Mouse (Mus musculus): ENCODE data around the gene Syn2. TPM values are rescaled to one million over a fixed set of nuclear protein-coding genes. Genes with fewer than 3 reads are reported as not detected.

The Syn2 gene
- polyA plus RNA-seq, 1 experiment from 2014 or later: 1.3 TPM

DNA sequence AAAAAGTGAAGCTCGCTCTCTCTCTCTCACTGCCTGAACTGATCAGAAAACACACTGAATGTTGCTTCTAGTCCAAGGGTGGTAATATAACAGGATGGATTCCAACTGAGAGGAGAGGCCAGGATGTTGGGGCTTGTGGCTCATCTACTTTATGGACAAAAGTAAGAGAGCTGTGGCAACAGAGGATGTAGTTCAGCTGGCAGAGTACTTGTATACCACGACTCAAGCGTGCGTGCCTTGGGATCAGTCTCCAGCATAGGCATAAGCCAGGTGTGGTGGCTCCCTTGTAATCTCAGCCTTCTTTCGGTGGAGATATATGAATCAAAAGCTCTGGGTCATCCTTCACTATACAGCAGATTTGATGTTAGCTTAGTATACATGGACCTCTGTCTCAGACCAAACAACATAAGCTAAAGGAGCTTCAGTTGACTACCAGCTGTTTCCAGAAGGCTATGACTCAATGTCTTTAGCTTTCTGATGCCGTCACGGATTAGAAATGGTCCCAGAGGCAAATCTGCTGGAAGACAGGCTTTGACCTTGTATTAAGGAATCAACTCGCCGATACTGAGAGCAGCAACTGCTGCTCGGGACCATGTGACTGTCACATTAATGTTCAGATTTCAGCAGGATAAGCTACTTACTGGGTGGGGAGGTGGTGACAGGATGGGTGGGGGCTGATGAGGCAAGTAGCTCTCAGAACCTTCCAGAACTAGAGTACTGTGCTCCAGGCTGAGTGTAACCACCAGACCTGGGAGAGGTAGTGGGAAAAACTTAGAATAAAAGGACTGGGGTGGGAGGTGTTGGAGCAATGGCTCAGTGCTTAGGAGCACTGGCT lies 134.1 kb downstream of the Syn2 start:
- Histone ChIP-seq H3K9me3 (replicated peaks) (no peaks in the 10 kb centered on the region), H3K4me3 (no peak overlapping the region), H3K27ac (replicated peaks) (no peak overlapping the region), H3K27me3 (ENCODE audit: low read depth, poor library complexity, severe bottlenecking) (no peaks in the 10 kb centered on the region), H3K4me1 (peaks cover 16% of the 10 kb centered on the region), H3K36me3 (no peaks in the 10 kb centered on the region)
- no peak for DNase-seq (ENCODE audit: low spot score)
- whole genome bisulfite sequencing: 86% methylated on average over 10 of the region's 10 CpGs

DNA sequence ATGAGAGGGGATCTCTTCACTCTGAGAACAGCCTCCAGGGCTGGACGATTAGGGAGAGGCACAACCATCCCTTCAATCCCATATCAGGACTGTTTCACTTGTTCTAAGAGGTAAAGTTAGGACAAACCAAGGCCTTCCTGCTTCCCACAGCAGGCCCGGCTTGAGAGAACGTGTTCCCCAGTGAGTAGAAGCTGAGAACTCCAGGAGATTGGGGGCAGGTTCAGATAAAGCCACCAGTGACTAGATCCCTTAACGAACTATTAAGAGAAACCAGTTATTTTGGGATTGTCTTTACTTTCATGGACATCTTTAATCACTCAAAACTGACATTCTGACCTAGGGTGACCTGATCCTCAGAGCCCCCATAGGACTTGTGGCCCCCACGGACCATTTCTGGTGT lies 134.9 kb downstream of the Syn2 start:
- WGBS: 70% methylated on average over 5 of the region's 5 CpGs
- no peak for DNase-seq (ENCODE audit: low spot score)
- H3K4me3 ChIP-seq: no peak overlapping the region
- H3K27ac ChIP-seq (replicated peaks): no peak overlapping the region
- no peaks in the 10 kb centered on the region for H3K36me3 ChIP-seq
- H3K4me1 ChIP-seq: peaks cover 16% of the 10 kb centered on the region
- no peaks in the 10 kb centered on the region for H3K27me3 ChIP-seq (ENCODE audit: low read depth, poor library complexity, severe bottlenecking)
- no peaks in the 10 kb centered on the region for H3K9me3 ChIP-seq (replicated peaks)

DNA sequence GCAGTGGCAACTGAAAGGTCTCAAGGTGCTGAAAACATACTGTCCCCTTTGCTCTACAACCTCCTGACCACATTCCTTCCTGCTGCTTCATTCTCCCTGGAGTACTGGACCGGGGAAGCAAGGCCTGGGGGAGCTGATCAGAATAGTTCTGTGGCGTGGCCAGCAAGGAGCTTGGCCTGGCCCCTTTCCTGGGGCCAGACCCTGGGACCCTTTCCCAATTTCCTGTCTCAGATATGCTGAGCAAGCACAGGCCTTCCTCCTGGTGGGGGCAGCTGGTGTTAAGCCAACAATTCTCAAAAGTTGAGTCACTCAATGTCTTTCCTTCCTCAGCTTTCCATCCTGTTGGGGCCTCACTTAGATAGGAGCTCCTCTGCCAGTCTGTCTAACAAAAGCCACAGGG lies 135.4 kb downstream of the Syn2 start:
- Histone ChIP-seq H3K4me3 (no peak overlapping the region), H3K4me1 (peaks cover 16% of the 10 kb centered on the region), H3K36me3 (no peaks in the 10 kb centered on the region), H3K9me3 (replicated peaks) (no peaks in the 10 kb centered on the region), H3K27me3 (ENCODE audit: low read depth, poor library complexity, severe bottlenecking) (no peaks in the 10 kb centered on the region), H3K27ac (replicated peaks) (no peak overlapping the region)
- DNase-seq (ENCODE audit: low spot score): no peak
- 74% methylated on average over 2 of the region's 2 CpGs for WGBS

DNA sequence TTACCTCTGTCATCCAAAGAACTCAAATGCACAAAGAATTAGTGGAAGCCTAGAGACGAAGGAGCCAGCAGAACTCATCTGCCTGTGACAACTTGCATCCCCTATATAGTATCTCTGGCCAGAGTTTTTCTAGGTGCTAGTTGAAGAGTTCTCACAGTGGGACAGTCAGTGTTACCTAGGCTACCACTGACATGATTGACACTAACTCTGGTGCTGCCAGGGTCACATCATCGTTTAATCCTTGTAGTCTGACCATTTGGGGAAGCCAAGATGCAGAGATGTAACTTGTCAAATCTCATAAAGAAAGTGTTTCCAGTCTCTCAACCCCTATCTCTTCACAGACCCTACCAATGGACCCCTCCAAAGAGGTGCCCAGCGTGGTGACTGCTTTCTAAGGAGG lies 136.6 kb downstream of the Syn2 start:
- H3K27me3 ChIP-seq (ENCODE audit: low read depth, poor library complexity, severe bottlenecking): no peaks in the 10 kb centered on the region
- no peak overlapping the region for H3K4me3 ChIP-seq
- no peaks in the 10 kb centered on the region for H3K36me3 ChIP-seq
- WGBS: 86% methylated on average over 3 of the region's 3 CpGs
- no peak overlapping the region for H3K27ac ChIP-seq (replicated peaks)
- no peaks in the 10 kb centered on the region for H3K9me3 ChIP-seq (replicated peaks)
- no peak for DNase-seq (ENCODE audit: low spot score)
- H3K4me1 ChIP-seq: peaks cover 16% of the 10 kb centered on the region

DNA sequence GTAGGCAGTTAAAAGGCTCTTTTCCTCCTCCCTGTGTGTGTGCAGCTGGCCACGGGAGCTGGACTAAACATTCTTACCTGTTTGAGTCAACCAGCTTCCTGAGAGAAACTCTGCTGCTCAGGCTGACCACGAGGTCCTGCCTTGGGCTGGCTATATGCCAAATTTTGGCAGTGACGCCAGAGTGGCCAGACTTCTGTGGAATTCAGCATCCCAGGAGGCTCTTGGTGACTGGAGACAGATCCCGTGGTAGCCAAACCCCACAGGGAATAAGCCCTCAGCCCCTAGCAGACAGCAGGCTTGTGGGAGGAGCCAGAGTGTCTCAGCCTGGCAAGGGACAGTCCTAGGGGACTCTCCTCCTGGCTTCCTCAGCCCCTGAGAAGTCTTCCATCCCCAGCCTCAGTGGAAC lies 137.2 kb downstream of the Syn2 start:
- Histone ChIP-seq H3K4me1 (peaks cover 16% of the 10 kb centered on the region), H3K27me3 (ENCODE audit: low read depth, poor library complexity, severe bottlenecking) (no peaks in the 10 kb centered on the region), H3K4me3 (no peak overlapping the region), H3K9me3 (replicated peaks) (no peaks in the 10 kb centered on the region), H3K36me3 (no peaks in the 10 kb centered on the region), H3K27ac (replicated peaks) (no peak overlapping the region)
- WGBS: 38% methylated on average over 4 of the region's 4 CpGs
- DNase-seq (ENCODE audit: low spot score): no peak

DNA sequence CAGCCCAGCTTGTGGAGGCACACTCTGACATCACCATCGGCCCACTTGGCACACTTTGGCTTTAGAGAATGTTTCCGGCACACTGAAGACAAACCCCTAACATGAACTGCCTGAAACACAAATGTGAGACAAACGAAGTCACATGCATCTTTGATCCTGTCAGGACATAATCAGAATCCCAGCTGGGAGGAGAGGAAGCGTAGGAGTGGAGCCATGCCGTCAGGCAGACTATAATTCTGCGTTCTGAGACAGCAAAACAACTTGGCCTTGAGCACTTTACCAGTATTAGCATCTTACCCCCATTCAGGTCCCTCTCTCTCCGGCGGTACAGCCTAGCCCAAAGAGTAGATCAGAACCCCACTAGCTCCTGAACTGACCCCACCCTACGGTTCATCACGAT lies 138.6 kb downstream of the Syn2 start:
- no peak overlapping the region for H3K4me3 ChIP-seq
- no peaks in the 10 kb centered on the region for H3K27me3 ChIP-seq (ENCODE audit: low read depth, poor library complexity, severe bottlenecking)
- H3K4me1 ChIP-seq: peaks cover 16% of the 10 kb centered on the region
- 88% methylated on average over 10 of the region's 10 CpGs for WGBS
- H3K9me3 ChIP-seq (replicated peaks): no peaks in the 10 kb centered on the region
- DNase-seq (ENCODE audit: low spot score): no peak
- H3K36me3 ChIP-seq: no peaks in the 10 kb centered on the region
- no peak overlapping the region for H3K27ac ChIP-seq (replicated peaks)

DNA sequence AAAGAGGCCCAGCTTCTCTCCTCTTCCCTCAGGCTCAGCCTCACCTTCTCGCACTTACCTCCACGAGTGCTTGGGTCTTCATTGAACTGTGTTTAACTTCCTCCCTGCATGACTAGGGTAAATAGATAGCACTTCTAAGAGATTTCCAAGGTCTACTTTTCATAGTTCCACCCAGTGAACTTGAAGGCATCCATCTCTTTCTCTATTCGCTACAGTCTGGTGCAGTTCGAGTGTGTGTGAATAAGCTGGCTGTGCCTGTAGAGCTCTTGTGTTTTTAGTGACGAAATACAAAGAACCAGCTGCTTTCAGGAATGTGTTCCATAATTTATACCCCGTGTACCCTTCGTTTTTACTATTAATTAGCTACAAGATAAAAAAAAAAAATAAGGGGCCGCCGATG lies 140.0 kb downstream of the Syn2 start:
- Histone ChIP-seq H3K4me3 (no peak overlapping the region), H3K9me3 (replicated peaks) (no peaks in the 10 kb centered on the region), H3K4me1 (peaks cover 16% of the 10 kb centered on the region), H3K27me3 (ENCODE audit: low read depth, poor library complexity, severe bottlenecking) (no peaks in the 10 kb centered on the region), H3K27ac (replicated peaks) (no peak overlapping the region), H3K36me3 (no peaks in the 10 kb centered on the region)
- no peak for DNase-seq (ENCODE audit: low spot score)
- 87% methylated on average over 9 of the region's 9 CpGs for WGBS

DNA sequence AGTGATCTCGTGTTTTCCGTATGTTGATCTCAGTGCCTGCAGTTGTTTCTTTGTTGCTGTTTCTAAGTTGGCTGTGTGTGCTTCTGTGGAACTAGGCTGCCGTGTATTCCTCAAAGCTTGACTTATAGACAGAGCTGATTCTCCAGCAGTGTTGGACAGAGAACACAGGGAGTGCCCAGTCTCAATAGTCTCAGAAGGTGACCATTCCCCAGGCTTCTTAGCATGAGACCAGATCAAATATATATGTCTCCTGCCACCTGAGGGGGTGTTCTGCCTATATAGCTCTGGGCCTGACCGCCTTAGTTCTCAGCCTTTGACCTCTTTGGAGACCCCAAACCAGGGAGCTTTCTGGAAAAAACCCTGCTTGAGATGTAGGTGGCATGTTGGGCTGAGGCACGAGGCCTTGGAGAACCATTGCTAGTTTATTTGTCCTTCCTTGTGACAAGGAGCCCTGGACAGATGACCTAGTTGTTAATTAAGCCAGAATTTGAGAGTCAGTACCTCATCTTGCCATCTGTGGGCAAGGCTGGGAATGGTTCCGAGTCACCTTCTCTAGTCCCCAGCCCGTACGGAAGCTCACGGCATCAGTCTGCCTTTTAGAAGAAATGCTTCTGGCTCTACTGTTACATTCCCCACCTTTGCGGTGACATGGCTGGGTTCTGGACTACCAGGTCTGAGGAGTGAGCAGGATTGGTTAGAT lies 140.6 kb downstream of the Syn2 start:
- no peak overlapping the region for H3K4me3 ChIP-seq
- no peak for DNase-seq (ENCODE audit: low spot score)
- 91% methylated on average over 10 of the region's 10 CpGs for WGBS

DNA sequence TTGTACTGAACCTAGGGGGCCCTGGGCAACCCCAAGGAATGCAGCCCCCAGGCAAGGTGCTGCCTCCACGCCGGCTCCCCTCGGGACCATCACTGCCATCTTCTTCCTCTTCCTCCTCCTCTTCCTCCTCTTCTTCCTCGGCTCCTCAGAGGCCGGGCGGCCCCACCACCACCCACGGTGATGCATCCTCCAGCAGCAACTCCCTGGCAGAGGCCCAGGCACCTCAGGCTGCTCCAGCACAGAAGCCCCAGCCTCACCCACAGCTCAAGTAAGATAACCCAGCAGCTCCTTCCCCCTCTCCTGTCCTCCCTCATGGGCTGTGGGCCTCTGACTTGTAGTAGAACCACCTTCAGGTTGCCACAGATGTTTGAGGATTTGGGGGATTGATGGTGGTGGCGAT lies 143.4 kb downstream of the Syn2 start:
- Histone ChIP-seq H3K36me3 (no peaks in the 10 kb centered on the region), H3K9me3 (replicated peaks) (no peaks in the 10 kb centered on the region), H3K27ac (replicated peaks) (no peak overlapping the region), H3K27me3 (ENCODE audit: low read depth, poor library complexity, severe bottlenecking) (no peaks in the 10 kb centered on the region), H3K4me1 (no peaks in the 10 kb centered on the region), H3K4me3 (no peak overlapping the region)
- DNase-seq (ENCODE audit: low spot score): no peak
- WGBS: 76% methylated on average over 8 of the region's 8 CpGs

More for the DNA sequence above, 140.6 kb downstream of the Syn2 start:
- Histone ChIP-seq H3K9me3 (replicated peaks) (no peaks in the 10 kb centered on the region), H3K36me3 (no peaks in the 10 kb centered on the region), H3K27ac (replicated peaks) (no peak overlapping the region), H3K4me1 (peaks cover 16% of the 10 kb centered on the region), H3K27me3 (ENCODE audit: low read depth, poor library complexity, severe bottlenecking) (no peaks in the 10 kb centered on the region)

DNA sequence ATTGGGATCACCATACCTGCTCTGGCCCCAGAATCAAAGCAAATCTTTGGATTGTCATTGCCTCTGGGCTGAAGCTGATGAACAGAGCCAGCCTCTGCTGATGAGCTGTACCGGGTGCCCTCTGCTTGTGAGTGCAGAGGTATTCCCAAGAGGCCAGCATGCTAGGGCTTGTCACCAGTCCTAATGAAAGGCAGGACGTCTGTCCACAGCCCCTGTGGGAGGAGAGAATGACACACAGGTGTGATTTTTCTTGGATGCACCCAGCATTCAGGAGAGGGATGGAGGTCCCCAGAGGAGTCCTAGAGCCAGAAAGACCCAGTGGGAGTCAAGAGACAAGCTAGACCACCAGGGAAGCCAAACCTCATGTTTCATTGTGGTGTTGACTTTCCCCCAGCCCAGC lies 144.9 kb downstream of the Syn2 start:
- no peak overlapping the region for H3K27ac ChIP-seq (replicated peaks)
- DNase-seq (ENCODE audit: low spot score): no peak
- H3K4me3 ChIP-seq: no peak overlapping the region
- no peaks in the 10 kb centered on the region for H3K9me3 ChIP-seq (replicated peaks)
- WGBS: 75% methylated on average over 2 of the region's 2 CpGs
- no peaks in the 10 kb centered on the region for H3K36me3 ChIP-seq
- H3K27me3 ChIP-seq (ENCODE audit: low read depth, poor library complexity, severe bottlenecking): no peaks in the 10 kb centered on the region
- no peaks in the 10 kb centered on the region for H3K4me1 ChIP-seq

DNA sequence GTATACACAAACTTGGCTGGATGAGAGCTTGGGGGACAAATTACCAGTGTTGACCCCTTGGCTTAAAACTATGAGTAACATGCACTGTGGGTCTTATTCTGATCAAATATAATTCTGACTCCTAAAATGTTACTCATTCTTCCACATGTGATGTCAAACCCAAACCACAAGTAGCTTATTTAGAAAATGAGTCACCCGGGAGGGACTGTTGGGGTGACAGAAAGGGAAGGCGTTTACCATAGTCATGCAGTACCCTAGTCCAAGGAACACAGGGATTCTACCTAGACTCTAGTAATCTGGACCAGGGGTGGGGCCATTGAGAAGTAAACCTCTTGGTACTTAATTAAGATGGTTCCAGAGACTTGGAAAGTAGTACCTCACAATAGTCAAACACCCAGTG lies 149.5 kb downstream of the Syn2 start:
- 83% methylated on average over 2 of the region's 2 CpGs for WGBS
- Histone ChIP-seq H3K27ac (replicated peaks) (no peak overlapping the region), H3K27me3 (ENCODE audit: low read depth, poor library complexity, severe bottlenecking) (no peaks in the 10 kb centered on the region), H3K36me3 (no peaks in the 10 kb centered on the region), H3K9me3 (replicated peaks) (no peaks in the 10 kb centered on the region), H3K4me1 (no peaks in the 10 kb centered on the region), H3K4me3 (no peak overlapping the region)
- DNase-seq (ENCODE audit: low spot score): no peak

DNA sequence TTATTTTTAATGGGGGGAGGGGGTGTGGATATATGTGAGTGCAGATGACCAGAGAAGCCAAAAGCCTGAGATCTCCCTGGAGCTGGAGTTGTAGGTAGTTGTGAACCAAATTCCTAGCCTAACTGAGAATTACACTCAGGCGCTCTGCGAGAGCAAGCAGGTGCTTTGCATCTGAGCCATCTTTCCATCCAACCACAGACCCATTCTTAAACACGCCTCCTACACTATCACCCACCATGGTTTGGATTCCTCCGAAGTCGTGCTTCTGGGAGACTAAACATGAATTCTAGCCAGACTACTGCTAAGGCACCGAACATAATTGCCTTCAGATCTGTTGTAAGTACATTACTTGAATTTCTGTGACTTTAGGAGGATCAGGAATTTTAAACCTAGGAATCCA lies 151.7 kb downstream of the Syn2 start:
- no peaks in the 10 kb centered on the region for H3K9me3 ChIP-seq (replicated peaks)
- H3K27ac ChIP-seq (replicated peaks): no peak overlapping the region
- H3K27me3 ChIP-seq (ENCODE audit: low read depth, poor library complexity, severe bottlenecking): no peaks in the 10 kb centered on the region
- no peak overlapping the region for H3K4me3 ChIP-seq
- 91% methylated on average over 6 of the region's 6 CpGs for WGBS
- no peak for DNase-seq (ENCODE audit: low spot score)
- H3K36me3 ChIP-seq: no peaks in the 10 kb centered on the region
- H3K4me1 ChIP-seq: no peaks in the 10 kb centered on the region

DNA sequence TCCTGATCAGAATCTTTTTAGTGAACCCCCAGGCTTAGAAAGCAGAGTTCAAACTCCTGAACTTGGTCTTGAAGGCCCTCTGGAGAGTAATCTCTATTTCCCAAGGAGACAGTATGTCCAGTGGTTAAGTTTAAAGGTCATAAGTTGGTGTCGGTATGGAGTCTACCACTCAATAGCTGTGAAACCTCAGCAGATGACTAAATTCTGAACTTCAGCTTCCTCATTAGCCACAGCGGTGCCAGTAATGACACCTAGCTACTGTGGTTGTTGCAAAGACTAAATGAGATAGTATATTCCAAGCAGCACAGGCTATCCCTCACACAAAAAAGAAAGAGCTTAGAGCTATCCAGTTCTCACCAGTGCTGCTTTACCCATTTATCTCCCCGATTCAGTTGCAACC lies 153.5 kb downstream of the Syn2 start:
- 90% methylated on average over 3 of the region's 3 CpGs for WGBS
- DNase-seq (ENCODE audit: low spot score): no peak
- no peak overlapping the region for H3K4me3 ChIP-seq
- no peak overlapping the region for H3K27ac ChIP-seq (replicated peaks)
- H3K36me3 ChIP-seq: no peaks in the 10 kb centered on the region
- no peaks in the 10 kb centered on the region for H3K27me3 ChIP-seq (ENCODE audit: low read depth, poor library complexity, severe bottlenecking)
- H3K4me1 ChIP-seq: no peaks in the 10 kb centered on the region
- no peaks in the 10 kb centered on the region for H3K9me3 ChIP-seq (replicated peaks)
